Mouse (Mus musculus) brain, embryonic 14.5 days (tissue): ENCODE data around the gene Fam114a1.

Experiments
- CTCF ChIP-seq: fragments of 200-500 bp; IDR thresholded peaks from 2 replicates; pipeline ENCODE4 v1.5.1; 2012; ENCODE audit warnings: inconsistent platforms, mild to moderate bottlenecking, moderate library complexity, borderline replicate concordance; ENCODE audit not compliant: insufficient read depth, insufficient read length; ENCODE audit errors: extremely low read depth
- POLR2A ChIP-seq: fragments of 200-500 bp; IDR thresholded peaks from 2 replicates; pipeline ENCODE4 v1.6.1; 2012; ENCODE audit warnings: mild to moderate bottlenecking, inconsistent platforms, borderline replicate concordance; ENCODE audit not compliant: poor library complexity, insufficient read depth, insufficient read length, severe bottlenecking; ENCODE audit errors: extremely low read depth

- no peak for TF ChIP-seq POLR2A
- no peak for TF ChIP-seq CTCF
Observed at GRCm38 (mm10) chr5:65043407-65043895, 73.6 kb downstream of the Fam114a1 start.
